Mouse (Mus musculus): ENCODE data around the gene Myh14.

Gene Myh14

GRCm38 (mm10) chr7:44628402-44629034 is 42.1 kb downstream of the Myh14 start:
- no peak for DNase-seq

- DNase-seq = no peak
Measured at GRCm38 (mm10) chr7:44626966-44627365, 43.7 kb downstream of the Myh14 start.

GRCm38 (mm10) chr7:44626068-44626385 is 44.6 kb downstream of the Myh14 start:
- DNase-seq = no peak

DNA sequence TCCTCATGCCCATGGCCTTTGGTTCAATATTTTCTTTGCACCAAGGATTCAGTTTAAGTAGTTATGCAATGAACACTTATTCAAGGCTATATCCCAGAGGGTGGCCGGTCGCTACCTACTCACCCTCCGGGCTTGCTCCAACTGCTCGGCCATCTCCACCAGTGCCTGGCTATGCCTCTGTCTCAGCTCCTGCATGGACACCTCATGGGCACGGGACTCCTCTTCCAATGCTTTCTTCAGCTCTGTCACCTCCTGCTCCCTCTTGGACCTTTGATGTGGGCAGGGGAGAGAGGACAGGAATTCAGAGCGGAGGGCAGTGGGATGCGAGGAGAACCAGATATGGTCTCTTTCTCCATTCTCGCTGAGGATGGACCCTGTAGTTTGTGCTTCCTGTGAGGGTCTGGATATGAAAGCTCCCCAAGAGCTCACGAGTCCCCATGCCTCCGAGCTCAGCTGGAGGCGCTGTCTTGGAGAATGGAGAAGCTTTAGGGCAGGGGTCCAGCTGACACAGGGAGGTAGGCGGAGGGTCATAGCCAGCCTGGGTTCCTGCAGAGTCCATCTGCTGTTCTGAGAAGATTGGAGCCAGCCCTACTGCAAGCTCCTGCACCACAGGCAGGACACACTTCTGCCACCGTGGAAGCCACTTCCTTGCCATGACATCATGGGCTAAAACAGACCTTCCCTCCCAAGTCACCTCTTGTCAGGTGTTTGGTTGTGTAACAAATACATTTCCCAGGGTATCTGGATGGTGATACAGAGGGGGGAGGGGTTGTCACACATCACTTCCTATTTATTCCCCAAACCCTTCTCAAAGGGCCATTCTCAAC is 45.2 kb downstream of the Myh14 start:
- no peak for DNase-seq

DNA sequence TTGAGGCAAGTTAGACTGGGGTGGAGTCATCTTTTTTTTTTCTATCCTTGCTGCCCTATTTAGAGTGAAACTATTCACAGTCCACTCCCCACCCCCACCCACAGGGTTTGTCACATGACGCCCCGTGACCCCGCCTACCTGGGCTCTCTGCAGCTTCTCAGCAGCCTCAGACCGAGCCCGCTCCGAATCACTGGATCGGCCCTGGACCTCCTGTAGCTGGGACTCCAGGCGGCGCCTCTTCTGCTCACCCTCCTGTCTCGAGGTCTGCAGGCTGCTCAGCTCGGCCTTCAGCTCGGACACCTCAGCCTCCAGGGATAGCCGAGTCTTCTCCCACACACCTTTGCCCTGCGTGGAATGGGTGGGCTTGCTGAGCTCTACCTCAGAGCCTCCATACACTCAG is 45.8 kb downstream of the Myh14 start:
- no peak for DNase-seq

GRCm38 (mm10) chr7:44624543-44624826 is 46.2 kb downstream of the Myh14 start:
- DNase-seq = no peak

- no peak for DNase-seq
Measured at GRCm38 (mm10) chr7:44623714-44624542, 46.7 kb downstream of the Myh14 start.

DNA sequence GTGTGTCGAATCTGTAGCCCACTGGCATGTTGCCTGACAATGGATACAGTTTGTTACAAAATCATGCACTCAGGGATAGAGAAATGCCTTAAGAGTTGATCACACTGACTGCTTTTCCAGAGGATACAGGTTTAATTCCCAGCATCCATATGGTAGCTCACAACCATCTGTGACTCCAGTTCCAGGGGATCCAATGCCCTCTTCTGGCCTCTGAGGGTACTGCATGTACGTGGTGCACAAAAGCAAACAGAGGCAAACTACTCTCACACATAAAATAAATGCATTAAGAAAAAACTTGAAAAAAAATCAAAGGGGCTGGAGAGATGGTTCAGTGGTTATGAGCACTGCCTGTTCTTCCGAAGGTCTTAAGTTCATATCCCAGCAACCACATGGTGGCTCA is 53.6 kb downstream of the Myh14 start:
- DNase-seq = peak; percentile 53

GRCm38 (mm10) chr7:44615987-44616386 is 54.7 kb downstream of the Myh14 start:
- no peak for DNase-seq

DNA sequence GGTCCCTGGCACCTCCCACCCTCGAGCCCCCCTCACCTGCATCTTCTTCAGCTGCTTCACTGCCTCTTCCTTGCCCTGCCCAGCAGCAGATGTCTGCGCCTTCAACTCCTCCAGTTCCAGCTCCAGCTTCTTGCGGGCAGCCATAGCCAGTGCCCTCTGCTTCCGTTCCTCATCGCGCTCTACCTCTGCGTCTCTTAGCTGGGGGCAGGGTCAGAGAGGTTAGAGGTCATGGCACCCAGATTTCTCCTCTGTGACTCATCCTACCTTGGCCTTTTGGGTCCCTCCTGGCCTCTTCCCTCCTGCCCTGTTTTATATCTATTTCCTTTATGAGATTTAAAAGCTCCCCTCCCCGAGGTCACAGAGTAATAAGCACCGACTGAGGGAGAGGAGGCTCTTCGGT is 55.3 kb downstream of the Myh14 start:
- no peak for DNase-seq

DNA sequence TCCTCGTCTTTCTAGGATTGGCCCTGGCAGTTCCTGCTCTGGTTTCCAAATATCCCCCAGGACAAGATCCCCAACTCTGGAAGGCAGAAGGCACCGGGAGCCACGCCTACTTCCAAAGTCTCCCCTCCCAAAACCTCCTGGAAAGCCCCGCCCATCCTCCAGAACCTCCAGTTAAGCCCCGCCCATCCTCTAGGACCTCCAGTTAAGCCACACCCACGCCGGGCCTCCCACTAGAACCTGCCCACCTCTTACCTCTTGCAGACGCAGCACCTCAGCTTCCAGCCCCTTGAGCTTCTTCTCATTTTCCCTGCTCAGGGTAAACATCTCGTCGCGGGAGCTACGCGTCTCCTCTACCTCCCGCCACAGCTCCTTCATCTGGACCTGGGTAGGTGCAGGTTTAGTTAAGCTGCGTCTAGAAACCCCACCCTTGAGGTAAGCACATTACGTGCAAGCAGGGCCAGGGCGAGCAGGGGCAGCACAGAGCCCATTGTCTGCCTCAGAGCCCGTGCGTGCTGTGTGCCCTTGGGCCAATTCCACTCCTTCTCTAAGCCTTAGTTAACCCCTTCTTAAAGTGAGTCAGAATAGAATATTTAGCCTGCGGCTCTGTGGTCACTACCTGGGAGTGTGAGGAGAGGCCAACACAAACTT is 56.5 kb downstream of the Myh14 start:
- no peak for DNase-seq

- DNase-seq = no peak
Measured at GRCm38 (mm10) chr7:44612192-44612591, 58.5 kb downstream of the Myh14 start.

DNA sequence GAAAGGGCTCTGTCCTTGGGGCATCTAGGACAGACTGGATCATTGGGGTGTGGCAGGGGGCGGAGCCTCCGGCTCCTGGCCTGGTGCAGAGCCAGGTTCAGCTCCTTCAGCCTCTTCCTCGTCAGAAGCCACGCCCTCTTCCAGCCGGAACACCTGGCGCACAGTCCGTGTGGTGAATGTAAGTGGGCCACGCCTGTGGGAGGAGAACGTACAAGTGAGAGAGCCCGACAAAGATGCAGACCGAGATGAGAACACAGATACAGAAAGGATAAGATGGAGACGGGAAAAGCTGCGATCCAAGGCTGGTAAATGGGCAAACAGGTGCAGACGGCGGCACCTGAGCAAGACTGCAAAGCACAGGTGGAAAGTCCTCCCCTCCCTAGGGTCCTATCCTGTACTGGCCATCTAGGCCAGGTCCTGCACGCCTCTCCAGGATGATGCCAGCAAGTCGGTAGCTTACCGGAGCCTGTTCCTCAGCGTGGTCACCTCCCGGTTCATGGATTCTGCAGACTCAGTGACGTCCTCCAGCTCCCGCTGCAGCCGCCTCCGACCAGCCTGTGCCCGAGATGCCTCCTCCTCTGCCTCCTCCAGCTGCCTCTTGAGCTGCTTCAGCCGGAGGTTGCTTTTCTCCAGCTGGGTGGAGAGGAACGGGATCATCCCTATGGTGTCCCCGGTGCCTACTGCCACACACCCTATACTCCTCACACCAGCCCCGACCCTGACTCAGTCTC is 64.3 kb downstream of the Myh14 start:
- DNase-seq = no peak

- DNase-seq = no peak
Measured at GRCm38 (mm10) chr7:44605436-44605835, 65.2 kb downstream of the Myh14 start.

DNA sequence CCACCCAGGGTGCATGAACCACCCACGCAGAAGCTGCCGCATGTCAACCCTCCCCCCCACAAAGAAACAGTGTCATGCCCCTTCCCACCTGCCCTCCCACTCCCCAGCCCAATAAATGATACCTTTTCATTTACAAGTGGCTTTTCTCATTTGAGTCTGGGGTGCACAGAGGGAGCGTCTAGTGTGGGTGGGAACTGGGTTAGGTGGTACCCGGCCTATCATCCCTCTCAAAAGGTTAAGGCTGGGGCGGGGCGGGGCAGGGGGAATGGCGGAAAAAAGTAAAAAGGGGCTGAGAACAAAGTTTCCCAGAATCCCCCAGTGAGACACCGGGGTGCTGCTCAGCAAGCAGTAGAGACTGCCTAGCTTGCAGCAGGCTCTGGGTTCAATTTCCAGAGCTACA is 66.0 kb downstream of the Myh14 start:
- DNase-seq = no peak

GRCm38 (mm10) chr7:44604139-44604606 is 66.5 kb downstream of the Myh14 start:
- peak; percentile 28 for DNase-seq

GRCm38 (mm10) chr7:44603186-44603855 is 67.3 kb downstream of the Myh14 start:
- DNase-seq = no peak

DNA sequence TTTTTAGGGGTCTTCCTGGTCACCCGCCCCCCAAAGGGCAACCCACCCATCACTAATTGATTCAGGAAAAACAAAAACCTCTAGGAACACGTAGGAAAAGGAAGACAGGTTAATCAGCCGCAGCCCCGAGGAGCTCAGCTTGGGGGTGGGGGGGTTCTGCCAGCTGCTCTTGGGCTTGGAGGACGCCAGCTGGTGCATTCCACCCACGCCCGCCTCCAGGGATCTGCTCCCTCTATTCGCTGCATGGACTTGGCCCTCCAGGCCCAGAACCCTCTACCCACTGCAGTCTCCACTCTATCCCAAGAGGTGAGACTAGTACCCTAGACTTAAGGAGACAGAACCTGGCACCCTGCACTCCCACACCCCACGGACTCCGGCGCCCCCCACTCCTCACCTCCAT is 68.2 kb downstream of the Myh14 start:
- DNase-seq = no peak

DNA sequence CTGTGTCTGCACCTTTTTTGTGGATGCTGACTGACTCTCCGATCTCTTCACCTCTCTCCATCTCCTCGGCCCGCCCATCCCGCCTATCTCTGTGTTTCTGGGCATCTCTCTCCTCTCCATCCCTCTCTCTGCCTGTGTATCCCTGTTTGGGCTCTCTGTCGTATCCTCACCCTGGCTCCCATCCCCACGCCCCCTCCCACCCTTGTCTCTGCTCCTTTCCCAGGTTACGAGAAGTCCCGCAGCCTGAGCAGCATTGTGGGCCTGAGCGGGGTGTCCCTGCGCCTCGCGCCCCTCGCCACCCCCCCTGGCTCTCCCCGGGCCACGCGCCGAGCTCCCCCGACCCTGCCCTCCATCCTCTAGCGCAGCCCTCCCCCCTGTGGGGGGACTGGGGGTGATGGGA is 69.0 kb downstream of the Myh14 start:
- DNase-seq = no peak

DNA sequence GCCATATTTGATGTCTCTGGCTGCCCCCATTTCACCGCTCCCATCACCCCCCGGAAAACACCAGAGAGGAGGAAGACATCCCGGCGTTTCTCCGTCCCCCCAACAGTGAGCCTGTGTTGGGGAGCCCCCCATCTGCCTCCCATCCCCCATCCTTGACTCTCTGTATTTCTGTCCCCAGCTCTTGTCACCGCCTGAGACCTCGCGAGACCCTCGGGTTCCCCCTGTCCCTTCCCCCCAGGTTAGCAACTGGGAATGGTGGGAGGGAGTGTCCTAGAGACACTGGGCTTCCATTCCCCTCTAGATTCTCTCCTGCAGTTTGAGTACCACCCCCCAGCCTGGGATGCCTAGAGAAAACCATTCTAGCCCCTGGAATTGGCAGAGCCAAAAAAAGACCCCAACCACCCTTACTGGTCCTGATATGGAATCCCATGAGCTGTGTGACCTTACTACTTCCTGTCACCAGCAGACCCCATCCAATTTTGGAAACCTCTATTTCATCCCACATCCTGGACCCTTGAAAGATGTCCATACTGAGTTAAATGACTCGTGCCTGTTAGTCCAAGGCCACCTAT is 69.9 kb downstream of the Myh14 start:
- DNase-seq = no peak

GRCm38 (mm10) chr7:44598336-44598735 is 72.3 kb downstream of the Myh14 start:
- DNase-seq = no peak

- DNase-seq = no peak
Measured at GRCm38 (mm10) chr7:44597666-44598065, 73.0 kb downstream of the Myh14 start.
